Mouse (Mus musculus) left cerebral cortex, adult 18-20 months (tissue): Measurements from ENCODE around the gene Kcnc4. TPM values are rescaled to one million over a fixed set of nuclear protein-coding genes. Genes with fewer than 3 reads are reported as not detected.

Experiments used
- DNase-seq, 2 experiments: peaks; one replicate each; pipeline ENCODE4 v3.0.0; 2021 to 2022; ENCODE audit warnings: low spot score in 2 of 2, mixed read lengths in 1 of 2
- total RNA-seq, 2 experiments: library from RNA; stranded (reverse); gene quantifications; 2 replicates each; pipeline ENCODE4 v1.2.3; 2021

Gene Kcnc4
- total RNA-seq, 2 experiments from 2014 or later = 70.5 to 75.2 TPM

DNA sequence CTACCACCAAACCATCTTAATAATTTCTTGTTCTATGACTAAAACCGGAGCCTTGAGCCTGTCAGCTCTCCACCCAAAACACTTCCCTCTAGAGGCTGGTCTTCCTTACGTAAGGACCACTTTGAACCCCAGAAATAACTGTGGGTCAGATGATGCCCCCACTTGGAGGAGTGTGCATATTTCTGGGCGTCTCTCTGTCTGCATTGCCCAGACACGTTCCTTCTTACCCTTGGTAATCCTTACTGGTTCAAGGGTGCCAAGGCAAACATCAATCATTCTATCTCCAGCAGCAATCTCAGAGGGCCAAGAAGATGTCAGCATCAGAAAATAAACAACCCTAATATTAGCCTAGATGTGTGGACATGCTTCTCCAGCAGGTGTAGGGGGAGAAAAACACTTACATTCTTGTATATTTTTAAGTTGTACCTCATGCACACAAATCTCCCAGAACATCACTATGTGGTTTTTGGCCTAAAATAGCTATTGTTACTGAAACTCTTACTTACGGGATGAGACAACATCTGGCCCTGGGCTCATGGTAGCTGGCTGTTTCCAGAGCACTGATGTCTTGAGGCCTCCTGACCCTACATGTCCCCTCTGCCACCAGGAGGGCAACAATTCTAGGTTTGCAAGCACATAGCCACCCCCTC lies 59.2 kb downstream of the Kcnc4 start:
- DNase-seq = no peak

DNA sequence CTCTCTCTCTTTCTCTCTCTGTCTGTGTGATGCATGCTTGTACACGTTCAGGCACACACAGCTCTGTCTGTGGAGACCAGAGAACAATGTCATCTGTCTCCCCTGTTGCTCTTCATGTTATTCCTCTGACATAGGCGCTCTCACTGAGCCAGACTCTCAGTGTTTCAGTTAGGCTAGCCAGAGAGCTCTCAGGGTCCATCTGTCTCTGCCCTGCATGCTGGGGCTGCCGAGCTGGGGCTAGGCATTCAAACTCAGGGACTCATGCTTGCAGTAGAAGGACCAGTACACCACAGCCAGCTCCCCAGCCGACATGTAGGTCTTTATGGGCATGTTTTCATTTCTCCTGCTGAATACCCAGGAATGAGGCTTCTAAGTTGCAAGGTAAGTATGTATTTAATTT lies 68.2 kb downstream of the Kcnc4 start:
- DNase-seq = no peak

Other genes starting within 250 kb of the Kcnc4 start
- gene Cym, start 237.8 kb downstream of the Kcnc4 start, total RNA-seq = not detected
- gene A630076J17Rik, start 228.9 kb downstream of the Kcnc4 start, total RNA-seq = not detected
- gene Prok1, start 219.8 kb downstream of the Kcnc4 start, total RNA-seq = under 1 TPM in 1 of 2 experiments, not detected in 1; 0.14 TPM
- gene Lamtor5, start 180.7 kb downstream of the Kcnc4 start, total RNA-seq = 10 to 100 TPM; 63.6 to 70.6 TPM
- under 1 TPM; 0.77 to 0.82 TPM for gene Slc16a4, start 168.3 kb downstream of the Kcnc4 start, total RNA-seq
- gene Rbm15, start 125.9 kb downstream of the Kcnc4 start, total RNA-seq = 10 to 100 TPM; 25.6 to 27.0 TPM
- 100 to 1,000 TPM; 388 to 416 TPM for gene Slc6a17, start 58.5 kb upstream of the Kcnc4 start, total RNA-seq
- not detected for gene Ubl4b, start 95.5 kb upstream of the Kcnc4 start, total RNA-seq
- 1 to 10 TPM; 2.0 to 2.5 TPM for gene Alx3, start 135.5 kb upstream of the Kcnc4 start, total RNA-seq
- gene Gm10961, start 171.8 kb upstream of the Kcnc4 start, total RNA-seq = not detected
- gene Strip1, start 172.1 kb upstream of the Kcnc4 start, total RNA-seq = 10 to 100 TPM; 63.9 to 65.4 TPM
- 100 to 1,000 TPM; 305 to 328 TPM for gene Ahcyl1, start 237.0 kb upstream of the Kcnc4 start, total RNA-seq